Mouse (Mus musculus) forebrain, embryonic 15.5 days (tissue): ENCODE data around the gene E2f4. TPM values are rescaled to one million over a fixed set of nuclear protein-coding genes. Genes with fewer than 3 reads are reported as not detected.

Experiments
- ATAC-seq: fragments of 200-750 bp; cut with Nextera tagmentation; replicated peaks from 2 replicates; pipeline ENCODE4 v1.8.0; 2017; ENCODE audit warnings: mild to moderate bottlenecking, moderate TSS enrichment, moderate library complexity
- H3K27ac ChIP-seq: fragments of 300-500 bp; sonication (generic); replicated peaks from 2 replicates; pipeline ENCODE4 v1.5.1; 2015; ENCODE audit warnings: mild to moderate bottlenecking, inconsistent platforms
- H3K27me3 ChIP-seq: fragments of 300-500 bp; sonication (generic); 2 replicates; pipeline ENCODE4 v1.6.1; 2015; ENCODE audit warnings: inconsistent platforms
- H3K36me3 ChIP-seq: fragments of 300-500 bp; sonication (generic); 2 replicates; pipeline ENCODE4 v1.6.1; 2015; ENCODE audit warnings: mild to moderate bottlenecking, inconsistent platforms
- H3K4me1 ChIP-seq: fragments of 300-500 bp; sonication (generic); 2 replicates; pipeline ENCODE4 v1.6.1; 2015; ENCODE audit warnings: inconsistent platforms
- H3K4me2 ChIP-seq: fragments of 300-500 bp; sonication (generic); replicated peaks from 2 replicates; pipeline ENCODE4 v1.6.1; 2015; ENCODE audit warnings: mild to moderate bottlenecking, inconsistent platforms
- H3K4me3 ChIP-seq: fragments of 300-500 bp; sonication (generic); 2 replicates; pipeline ENCODE4 v1.5.1; 2015; ENCODE audit warnings: mild to moderate bottlenecking, inconsistent platforms
- H3K9ac ChIP-seq: fragments of 300-500 bp; sonication (generic); replicated peaks from 2 replicates; pipeline ENCODE4 v1.6.1; 2015; ENCODE audit warnings: mild to moderate bottlenecking, inconsistent platforms
- H3K9me3 ChIP-seq: fragments of 300-500 bp; sonication (generic); 2 replicates; pipeline ENCODE4 v1.6.1; 2016; ENCODE audit warnings: inconsistent platforms
- WGBS: fragments of 180-500 bp; shearing (Covaris S2); methylation state at CpG from one replicate; pipeline ENCODE4 v1.1.7; 2015; ENCODE audit warnings: mixed read lengths; 5-methylcytosine and 5-hydroxymethylcytosine counted together
- polyA plus RNA-seq: library from polyadenylated mRNA; unstranded; fragments of >200 nt; fragmentation: Nextera tagmentation; extraction: Ambion mirVana; gene quantifications from 2 replicates; pipeline ENCODE4 v1.2.1, GENCODE M21; 2015

E2f4 gene
- polyA plus RNA-seq, 1 experiment from 2014 or later: 44.2 TPM

- H3K9ac ChIP-seq: no peak overlapping the region
- no peaks in the 10 kb centered on the region for H3K36me3 ChIP-seq
- peaks cover 94% of the 10 kb centered on the region for H3K27me3 ChIP-seq
- H3K4me1 ChIP-seq: peaks cover 38% of the 10 kb centered on the region
- peaks cover 4% of the 10 kb centered on the region; the same call in 1 of the 2 replicates for H3K9me3 ChIP-seq
- H3K4me2 ChIP-seq: peak overlapping the region; percentile 19
- peak overlapping the region; percentile 53 for H3K4me3 ChIP-seq
- no peak overlapping the region for H3K27ac ChIP-seq
- 2% methylated on average over 11 of the region's 11 CpGs for WGBS
- no peak for ATAC-seq
Measured at GRCm38 (mm10) chr8:105270916-105271186, 26.6 kb upstream of the E2f4 start.

DNA sequence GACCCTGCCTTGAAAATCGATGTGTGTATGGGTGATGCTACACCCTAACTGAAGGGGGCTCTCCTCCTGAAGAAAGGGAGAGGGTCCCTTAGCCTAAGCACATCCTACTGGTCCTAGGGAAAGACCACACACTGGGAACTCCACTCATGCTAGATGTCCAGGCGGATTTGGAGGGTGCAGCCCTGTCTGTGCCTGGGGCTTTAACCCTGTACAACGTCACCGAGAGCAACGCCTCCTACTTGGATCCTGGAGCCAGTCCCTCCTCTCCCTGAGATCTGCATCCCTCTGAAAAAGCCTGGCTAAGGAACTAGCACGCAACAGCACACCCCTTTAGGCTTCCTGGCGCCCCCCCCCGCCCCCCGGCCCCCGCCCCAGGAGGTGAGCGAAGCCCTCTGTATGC, 22.1 kb upstream of the E2f4 start:
- WGBS: 7% methylated on average over 11 of the region's 11 CpGs
- 0 out of 2 replicates have a peak, but pooled peaks cover 4% of the 10 kb centered on the region for H3K36me3 ChIP-seq
- no peak overlapping the region for H3K27ac ChIP-seq
- no peak for ATAC-seq
- H3K4me1 ChIP-seq: peaks cover 30% of the 10 kb centered on the region
- H3K4me2 ChIP-seq: peak overlapping the region; percentile 67; the same call in 1 of the 2 replicates
- H3K27me3 ChIP-seq: peaks cover 78% of the 10 kb centered on the region
- no peak overlapping the region for H3K4me3 ChIP-seq
- no peaks in the 10 kb centered on the region for H3K9me3 ChIP-seq
- H3K9ac ChIP-seq: no peak overlapping the region

DNA sequence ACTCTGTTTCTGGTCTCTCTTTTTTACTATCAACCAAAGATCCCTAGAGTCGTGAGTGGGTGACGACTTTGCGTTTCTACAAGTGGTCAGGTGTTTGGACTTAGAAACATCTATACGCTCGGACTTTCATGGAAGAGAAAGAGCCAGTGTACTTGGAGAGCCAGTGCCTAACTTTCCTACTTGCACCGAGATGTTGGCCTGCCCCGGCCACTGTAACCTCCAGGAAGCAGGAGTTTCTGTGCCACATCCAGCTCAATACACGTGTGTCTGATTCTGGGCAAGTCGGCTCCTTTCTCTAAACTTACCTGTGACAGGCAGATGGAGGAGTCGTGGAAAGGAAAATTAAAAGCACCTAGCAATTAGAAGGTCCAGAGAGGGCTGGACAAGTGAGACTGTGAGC, 21.6 kb upstream of the E2f4 start, which contains the start of gene Nol3:
TSS of gene Nol3 (plus strand) at position 301 of the 400 bp plus-strand sequence.
- ATAC-seq: no peak
- H3K9ac ChIP-seq: peak within 1 kb of the TSS; percentile 46
- H3K4me3 ChIP-seq: peak within 1 kb of the TSS; percentile 42
- peaks cover 73% of the 10 kb centered on the region for H3K27me3 ChIP-seq
- H3K36me3 ChIP-seq: 0 out of 2 replicates have a peak, but pooled peaks cover 8% of the 10 kb centered on the region
- peak within 1 kb of the TSS; percentile 67 for H3K4me2 ChIP-seq
- peaks cover 26% of the 10 kb centered on the region for H3K4me1 ChIP-seq
- WGBS: 2% methylated on average over 10 of the region's 10 CpGs
- no peaks in the 10 kb centered on the region for H3K9me3 ChIP-seq
- no peak within 1 kb of the TSS for H3K27ac ChIP-seq

DNA sequence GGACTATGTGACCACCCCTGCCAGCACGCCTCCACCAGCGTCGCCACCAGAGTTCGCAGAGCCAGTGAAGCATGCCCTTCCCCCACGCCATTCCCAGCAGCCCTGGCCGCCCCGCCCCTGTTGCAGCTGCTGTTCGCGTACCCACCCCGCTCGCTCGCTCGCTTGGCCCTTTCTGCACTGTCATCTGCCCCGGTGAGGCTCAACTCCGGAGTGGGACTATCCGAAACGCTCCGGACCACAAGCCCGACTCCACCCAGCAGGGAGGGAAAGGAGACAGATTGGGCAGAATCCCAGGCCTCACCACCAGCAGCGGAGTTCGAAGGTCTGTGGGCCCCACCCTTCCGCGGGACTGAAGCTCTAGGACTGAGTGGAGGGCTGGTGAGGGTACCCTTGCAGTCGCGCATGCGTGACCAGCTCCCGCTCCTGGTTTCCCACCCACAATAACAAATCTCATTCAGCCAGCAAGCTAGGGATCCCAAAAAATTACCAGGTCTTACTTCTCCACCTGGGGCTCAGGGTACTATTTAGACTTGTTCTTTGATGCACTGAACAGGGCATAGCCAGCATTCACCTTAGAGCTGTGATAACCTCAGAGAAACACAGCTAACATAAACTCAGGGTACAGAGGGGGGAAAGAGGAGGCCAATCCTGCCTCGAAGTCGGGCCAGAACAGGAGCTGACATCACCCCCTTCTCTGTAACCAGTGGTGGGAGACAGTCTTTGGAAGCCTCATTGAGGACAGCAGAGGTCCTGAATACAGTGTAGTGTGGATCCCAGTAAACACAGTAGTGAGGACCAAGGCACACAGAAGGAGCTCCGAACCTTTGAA, 21.0 kb upstream of the E2f4 start:
- H3K4me1 ChIP-seq: peaks cover 24% of the 10 kb centered on the region
- H3K9ac ChIP-seq: peak overlapping the region; percentile 46
- peak overlapping the region; percentile 42 for H3K4me3 ChIP-seq
- peak overlapping the region; percentile 67 for H3K4me2 ChIP-seq
- H3K36me3 ChIP-seq: peaks cover 11% of the 10 kb centered on the region
- peak; percentile 53 for ATAC-seq
- H3K27ac ChIP-seq: no peak overlapping the region
- WGBS: 1% methylated on average over 30 of the region's 30 CpGs
- peaks cover 67% of the 10 kb centered on the region for H3K27me3 ChIP-seq
- H3K9me3 ChIP-seq: no peaks in the 10 kb centered on the region

- peaks cover 46% of the 10 kb centered on the region for H3K27me3 ChIP-seq
- H3K4me1 ChIP-seq: peaks cover 24% of the 10 kb centered on the region
- peak overlapping the region; percentile 49 for H3K4me2 ChIP-seq
- ATAC-seq: peak; percentile 69
- H3K36me3 ChIP-seq: peaks cover 28% of the 10 kb centered on the region
- H3K27ac ChIP-seq: no peak overlapping the region
- no peaks in the 10 kb centered on the region for H3K9me3 ChIP-seq
- peak overlapping the region; percentile 27 for H3K4me3 ChIP-seq
- H3K9ac ChIP-seq: peak overlapping the region; percentile 26; the same call in 1 of the 2 replicates
- WGBS: under 1% methylated on average over 28 of the region's 28 CpGs
Measured at GRCm38 (mm10) chr8:105278911-105279334, 18.5 kb upstream of the E2f4 start.

- no peak overlapping the region for H3K4me3 ChIP-seq
- no peak overlapping the region for H3K9ac ChIP-seq
- ATAC-seq: no peak
- H3K9me3 ChIP-seq: no peaks in the 10 kb centered on the region
- H3K4me1 ChIP-seq: peaks cover 26% of the 10 kb centered on the region
- H3K27me3 ChIP-seq: peaks cover 31% of the 10 kb centered on the region
- H3K4me2 ChIP-seq: no peak overlapping the region
- H3K27ac ChIP-seq: no peak overlapping the region
- peaks cover 38% of the 10 kb centered on the region for H3K36me3 ChIP-seq
- 68% methylated on average over 3 of the region's 3 CpGs for WGBS
Measured at GRCm38 (mm10) chr8:105280567-105280966, 16.9 kb upstream of the E2f4 start.

GRCm38 (mm10) chr8:105281821-105282220, 15.6 kb upstream of the E2f4 start:
- H3K9ac ChIP-seq: no peak overlapping the region
- H3K4me2 ChIP-seq: no peak overlapping the region
- 90% methylated on average over 12 of the region's 12 CpGs for WGBS
- peaks cover 27% of the 10 kb centered on the region for H3K4me1 ChIP-seq
- peaks cover 38% of the 10 kb centered on the region for H3K36me3 ChIP-seq
- H3K9me3 ChIP-seq: no peaks in the 10 kb centered on the region
- no peak for ATAC-seq
- H3K4me3 ChIP-seq: no peak overlapping the region
- peaks cover 21% of the 10 kb centered on the region for H3K27me3 ChIP-seq
- H3K27ac ChIP-seq: no peak overlapping the region

- no peak overlapping the region for H3K4me3 ChIP-seq
- ATAC-seq: no peak
- H3K27me3 ChIP-seq: peaks cover 17% of the 10 kb centered on the region
- H3K4me1 ChIP-seq: peaks cover 31% of the 10 kb centered on the region
- WGBS: 89% methylated on average over 4 of the region's 4 CpGs
- H3K9me3 ChIP-seq: no peaks in the 10 kb centered on the region
- H3K9ac ChIP-seq: no peak overlapping the region
- no peak overlapping the region for H3K27ac ChIP-seq
- H3K36me3 ChIP-seq: peaks cover 38% of the 10 kb centered on the region
- H3K4me2 ChIP-seq: no peak overlapping the region
Measured at GRCm38 (mm10) chr8:105282239-105282638, 15.2 kb upstream of the E2f4 start.

- peaks cover 9% of the 10 kb centered on the region for H3K27me3 ChIP-seq
- no peak overlapping the region for H3K9ac ChIP-seq
- ATAC-seq: no peak; the same call in 1 of the 2 replicates
- H3K9me3 ChIP-seq: no peaks in the 10 kb centered on the region
- H3K36me3 ChIP-seq: peaks cover 38% of the 10 kb centered on the region
- 27% methylated on average over 23 of the region's 23 CpGs for WGBS
- H3K4me2 ChIP-seq: no peak overlapping the region
- peaks cover 39% of the 10 kb centered on the region for H3K4me1 ChIP-seq
- no peak overlapping the region for H3K27ac ChIP-seq
- no peak overlapping the region for H3K4me3 ChIP-seq
Measured at GRCm38 (mm10) chr8:105283074-105283473, 14.4 kb upstream of the E2f4 start.

- no peak for ATAC-seq
- WGBS: 48% methylated on average over 12 of the region's 12 CpGs
Measured at GRCm38 (mm10) chr8:105285514-105285913, 11.9 kb upstream of the E2f4 start.

GRCm38 (mm10) chr8:105286907-105287306, 10.6 kb upstream of the E2f4 start:
- Histone ChIP-seq H3K36me3 (peaks cover 23% of the 10 kb centered on the region), H3K27me3 (0 out of 2 replicates have a peak, but pooled peaks cover 4% of the 10 kb centered on the region), H3K9ac (0 out of 2 replicates have a peak overlapping the region, but pooled peaks have one; percentile 10), H3K4me2 (peak overlapping the region; percentile 86), H3K4me3 (no peak overlapping the region), H3K27ac (no peak overlapping the region), H3K4me1 (peaks cover 54% of the 10 kb centered on the region), H3K9me3 (no peaks in the 10 kb centered on the region)
- no peak for ATAC-seq
- WGBS: 91% methylated on average over 4 of the region's 4 CpGs

More at GRCm38 (mm10) chr8:105285514-105285913, 11.9 kb upstream of the E2f4 start:
- Histone ChIP-seq H3K27ac (no peak overlapping the region), H3K4me2 (no peak overlapping the region), H3K9ac (no peak overlapping the region), H3K9me3 (no peaks in the 10 kb centered on the region), H3K4me3 (no peak overlapping the region), H3K4me1 (peaks cover 47% of the 10 kb centered on the region), H3K27me3 (no peaks in the 10 kb centered on the region), H3K36me3 (peaks cover 32% of the 10 kb centered on the region)

DNA sequence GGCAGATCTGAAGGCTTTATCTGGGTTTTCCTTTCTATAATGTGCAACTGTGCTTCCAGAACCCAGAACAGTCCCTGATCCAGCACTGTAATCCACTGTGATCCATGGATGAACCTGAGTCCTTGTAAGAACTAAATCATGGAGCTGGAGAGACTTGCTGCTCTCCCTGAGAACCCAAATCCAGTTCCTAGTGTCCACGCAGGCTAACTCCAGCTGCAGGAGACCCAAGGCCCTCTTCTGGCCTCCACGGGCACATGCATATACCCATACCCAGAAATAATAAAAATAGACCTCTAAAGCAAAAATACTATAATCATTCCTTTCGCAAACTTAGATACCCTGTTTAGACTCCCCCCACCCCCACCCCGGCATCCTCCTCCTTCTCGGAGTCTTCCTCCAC, 9.2 kb upstream of the E2f4 start:
- H3K36me3 ChIP-seq: peaks cover 10% of the 10 kb centered on the region
- peak overlapping the region; percentile 93 for H3K27ac ChIP-seq
- H3K27me3 ChIP-seq: 0 out of 2 replicates have a peak, but pooled peaks cover 4% of the 10 kb centered on the region
- peak overlapping the region; percentile 86 for H3K4me2 ChIP-seq
- no peaks in the 10 kb centered on the region for H3K9me3 ChIP-seq
- peak overlapping the region; percentile 56 for H3K4me3 ChIP-seq
- no peak for ATAC-seq
- peaks cover 54% of the 10 kb centered on the region for H3K4me1 ChIP-seq
- peak overlapping the region; percentile 65; the same call in 1 of the 2 replicates for H3K9ac ChIP-seq
- WGBS: 83% methylated on average over 5 of the region's 5 CpGs
